Mouse (Mus musculus): ENCODE results near the gene Wnt1.

The Wnt1 gene

GRCm38 (mm10) chr15:98839161-98839560 lies 49.5 kb downstream of the Wnt1 start:
- DNase-seq = no peak

- peak in 1 of 2 experiments; percentile 53 for DNase-seq
Measured at GRCm38 (mm10) chr15:98839671-98840585, 50.3 kb downstream of the Wnt1 start.
